Mouse (Mus musculus): ENCODE measurements around the gene Ctsz.

- TF ChIP-seq GATA1 (IDR thresholded peaks at IDR 0.05; ENCODE audit: borderline replicate concordance, low read length) (no peak), FLI1 (IDR thresholded peaks at IDR 0.05; ENCODE audit: low read length) (no peak)
These were observed 658 bp downstream of the Ctsz start for GRCm38 (mm10) chr2:174438181-174438580.

Measured in megakaryocyte, embryonic 14.5 days (primary cell).